Mouse (Mus musculus) megakaryocyte progenitor cell, adult 5-6 weeks (primary cell): ENCODE data around the gene Wipf1. TPM values are rescaled to one million over a fixed set of nuclear protein-coding genes. Genes with fewer than 3 reads are reported as not detected.

ENCODE experiments used
- ATAC-seq: replicated peaks from 2 replicates; pipeline ENCODE4 v1.8.0; 2016; ENCODE audit warnings: mild to moderate bottlenecking, moderate TSS enrichment, inconsistent platforms; ENCODE audit not compliant: poor library complexity
- total RNA-seq, 2 experiments: library from RNA; stranded (forward) in 1 of 2; stranded (reverse) in 1 of 2; fragments of 157-497, 149-512 nt in 1 of 2; fragments of 200-1000 nt in 1 of 2; gene quantifications; 2 replicates each; pipeline versions ENCODE4 v1.2.3 to v1.2.4; 2015 to 2017

Gene Wipf1
- total RNA-seq, 2 experiments from 2014 or later, result 13.7 to 39.1 TPM

GRCm38 (mm10) chr2:73395516-73395915, 134.0 kb downstream of the Wipf1 start:
- ATAC-seq, result 0 out of 2 replicates have a peak, but pooled peaks have one; percentile 13

- no peak for ATAC-seq
These were observed 135.1 kb downstream of the Wipf1 start for GRCm38 (mm10) chr2:73394476-73394875.

- no peak for ATAC-seq
These were observed 136.8 kb downstream of the Wipf1 start for GRCm38 (mm10) chr2:73392772-73393171.

- ATAC-seq, result no peak
These were observed 139.6 kb downstream of the Wipf1 start for GRCm38 (mm10) chr2:73389951-73390350.

- no peak for ATAC-seq
These were observed 141.7 kb downstream of the Wipf1 start for GRCm38 (mm10) chr2:73387806-73388205.

GRCm38 (mm10) chr2:73386356-73387046, 143.0 kb downstream of the Wipf1 start, which contains the start of gene Gpr155:
TSS of gene Gpr155 (minus strand) at chr2:73386572.
- peak; percentile 85 for ATAC-seq

- no peak; the same call in 1 of the 2 replicates for ATAC-seq
These were observed 143.7 kb downstream of the Wipf1 start for GRCm38 (mm10) chr2:73385641-73386355.

GRCm38 (mm10) chr2:73385172-73385571, 144.4 kb downstream of the Wipf1 start:
- ATAC-seq, result no peak

GRCm38 (mm10) chr2:73380298-73380975, 149.1 kb downstream of the Wipf1 start:
- ATAC-seq, result no peak

GRCm38 (mm10) chr2:73379656-73380055, 149.9 kb downstream of the Wipf1 start:
- ATAC-seq, result no peak

Other genes starting within 250 kb of the Wipf1 start
- 7.5 and 13.9 TPM in 2 replicates for gene Scrn3, start 217.1 kb downstream of the Wipf1 start, total RNA-seq (2015)
- gene Scrn3, start 217.1 kb downstream of the Wipf1 start, total RNA-seq (2017), result 15.5 and 22.7 TPM in 2 replicates
- 11.3 and 14.8 TPM in 2 replicates for gene Cir1, start 217.0 kb downstream of the Wipf1 start, total RNA-seq (2015)
- 9.7 and 20.9 TPM in 2 replicates for gene Cir1, start 217.0 kb downstream of the Wipf1 start, total RNA-seq (2017)
- gene Gpr155, start 143.2 kb downstream of the Wipf1 start, total RNA-seq (2015), result 1.0 and 1.1 TPM in 2 replicates
- 1.8 and 2.9 TPM in 2 replicates for gene Gpr155, start 143.2 kb downstream of the Wipf1 start, total RNA-seq (2017)
- gene Chrna1, start 50.6 kb upstream of the Wipf1 start, total RNA-seq (2015), result 0.02 TPM in 1 of 2 replicates, not detected in the other
- not detected in 2 replicates for gene Chrna1, start 50.6 kb upstream of the Wipf1 start, total RNA-seq (2017)
- gene Chn1, start 245.6 kb upstream of the Wipf1 start, total RNA-seq (2015), result 0.10 TPM in 1 of 2 replicates, not detected in the other
- 0.21 and 0.51 TPM in 2 replicates for gene Chn1, start 245.6 kb upstream of the Wipf1 start, total RNA-seq (2017)